Mouse (Mus musculus): ENCODE measurements around the gene Acadm. TPM values are rescaled to one million over a fixed set of nuclear protein-coding genes. Genes with fewer than 3 reads are reported as not detected.
A peak's percentile ranks its signal among the peaks of the same experiment; 100 is the strongest.

Gene Acadm
- polyA plus RNA-seq, 1 experiment: 404 TPM

DNA sequence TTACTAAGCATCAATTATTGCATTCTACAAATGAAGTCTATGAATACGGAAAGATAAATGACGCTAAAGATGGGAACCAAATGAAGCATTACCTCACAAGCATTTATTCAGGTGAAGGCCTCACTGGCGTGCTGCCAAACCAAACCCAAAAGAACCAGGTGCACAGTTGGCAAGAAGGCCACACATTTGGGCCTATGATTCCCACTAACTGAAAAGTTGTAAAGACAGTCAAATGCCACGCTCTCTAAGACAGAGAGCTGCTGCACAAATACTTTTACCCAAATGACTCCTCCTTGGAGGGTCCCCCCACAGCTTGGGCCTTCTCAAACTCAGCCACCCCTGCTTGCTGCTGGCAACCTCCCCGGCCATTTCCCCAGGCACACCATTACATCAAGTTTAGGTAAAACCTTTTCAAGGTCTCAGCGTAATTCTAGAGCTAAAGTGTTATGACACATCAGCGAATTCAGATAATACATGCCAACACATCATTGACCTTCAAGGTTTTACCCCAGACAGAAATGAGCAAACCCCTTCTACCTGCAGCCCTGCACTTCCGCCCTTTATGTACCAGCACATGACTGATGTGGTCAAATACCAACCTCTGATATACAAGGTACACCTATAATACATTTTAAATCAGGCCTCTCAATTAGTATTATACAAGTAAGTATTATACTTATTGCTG is 33.1 kb downstream of the Acadm start:
- TF ChIP-seq POLR2A (IDR thresholded peaks at IDR 0.05; ENCODE audit: low read depth, low read length) (no peak), CTCF (conservative IDR thresholded peaks at IDR 0.05; ENCODE audit: insufficient read depth, insufficient read length, low read depth, low read length) (no peak)
- DNase-seq: peak; percentile 55
- 24% methylated on average over 8 of the region's 8 CpGs for WGBS
- Histone ChIP-seq H3K4me1 (ENCODE audit: control insufficient read depth, insufficient read depth, low read length) (peaks cover 26% of the 10 kb centered on the region), H3K27me3 (replicated peaks; ENCODE audit: control insufficient read depth, insufficient read depth, low read length) (no peaks in the 10 kb centered on the region), H3K4me3 (ENCODE audit: insufficient read depth, low read depth, low read length) (peak overlapping the region; percentile 70), H3K36me3 (ENCODE audit: control insufficient read depth, insufficient read depth, low read length) (peaks cover 20% of the 10 kb centered on the region), H3K27ac (ENCODE audit: insufficient read depth, low read depth, low read length) (peak overlapping the region; percentile 39; the same call in 1 of the 2 replicates)

- DNase-seq: no peak
- no peak overlapping the region for H3K27ac ChIP-seq (ENCODE audit: insufficient read depth, low read depth, low read length)
- no peak for TF ChIP-seq CTCF (conservative IDR thresholded peaks at IDR 0.05; ENCODE audit: insufficient read depth, insufficient read length, low read depth, low read length)
- no peak for TF ChIP-seq POLR2A (IDR thresholded peaks at IDR 0.05; ENCODE audit: low read depth, low read length)
- peaks cover 22% of the 10 kb centered on the region for H3K36me3 ChIP-seq (ENCODE audit: control insufficient read depth, insufficient read depth, low read length)
- 45% methylated on average over 7 of the region's 7 CpGs for WGBS
- peaks cover 26% of the 10 kb centered on the region for H3K4me1 ChIP-seq (ENCODE audit: control insufficient read depth, insufficient read depth, low read length)
- H3K4me3 ChIP-seq (ENCODE audit: insufficient read depth, low read depth, low read length): no peak overlapping the region
- no peaks in the 10 kb centered on the region for H3K27me3 ChIP-seq (replicated peaks; ENCODE audit: control insufficient read depth, insufficient read depth, low read length)
Observed at GRCm38 (mm10) chr3:153910489-153910888, 33.9 kb downstream of the Acadm start.

GRCm38 (mm10) chr3:153908919-153909318 is 35.5 kb downstream of the Acadm start:
- Histone ChIP-seq H3K4me3 (ENCODE audit: insufficient read depth, low read depth, low read length) (no peak overlapping the region), H3K4me1 (ENCODE audit: control insufficient read depth, insufficient read depth, low read length) (peaks cover 26% of the 10 kb centered on the region), H3K36me3 (ENCODE audit: control insufficient read depth, insufficient read depth, low read length) (peaks cover 22% of the 10 kb centered on the region), H3K27me3 (replicated peaks; ENCODE audit: control insufficient read depth, insufficient read depth, low read length) (no peaks in the 10 kb centered on the region), H3K27ac (ENCODE audit: insufficient read depth, low read depth, low read length) (no peak overlapping the region)
- 47% methylated on average over 5 of the region's 5 CpGs for WGBS
- no peak for DNase-seq
- no peak for TF ChIP-seq POLR2A (IDR thresholded peaks at IDR 0.05; ENCODE audit: low read depth, low read length)
- TF ChIP-seq CTCF (conservative IDR thresholded peaks at IDR 0.05; ENCODE audit: insufficient read depth, insufficient read length, low read depth, low read length): no peak

DNA sequence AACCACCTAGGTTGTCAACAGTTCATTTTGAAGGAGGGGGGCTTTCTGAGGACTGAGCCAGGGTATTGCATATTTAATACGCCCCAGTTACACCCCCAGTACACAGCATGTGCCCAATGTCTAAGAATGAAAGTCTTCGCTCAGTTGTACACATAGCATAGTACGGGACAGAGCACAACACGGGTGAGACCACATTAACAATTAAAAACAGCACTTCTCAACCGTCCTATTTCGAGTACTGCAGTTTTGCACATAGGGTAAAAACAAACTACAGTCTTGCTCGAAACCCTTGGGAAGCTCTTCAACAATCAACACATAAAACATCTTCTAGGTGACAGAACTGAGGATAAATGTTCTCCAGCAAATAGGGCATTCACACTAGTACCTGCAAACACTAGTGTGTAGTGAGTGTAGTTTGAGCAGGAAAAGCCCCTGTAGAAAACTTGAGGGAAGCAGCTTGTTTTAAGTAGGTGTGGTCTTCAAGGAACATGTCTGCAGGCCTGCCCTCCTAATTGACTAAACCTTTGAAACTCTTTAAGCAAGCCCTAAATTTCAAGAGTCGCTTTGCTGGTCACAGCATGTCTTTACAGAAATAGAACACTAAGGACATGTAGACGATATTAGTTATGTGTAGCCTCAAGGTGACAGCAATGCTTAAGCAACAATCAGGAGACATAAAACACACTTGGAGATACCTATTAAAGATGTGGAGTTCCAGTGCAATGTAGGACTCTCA is 38.1 kb downstream of the Acadm start, which contains the start of gene Msh4:
Gene Msh4, minus strand, starts transcription at position 3 of the 736 bp plus-strand sequence.
- H3K27me3 ChIP-seq (replicated peaks; ENCODE audit: control insufficient read depth, insufficient read depth, low read length): no peaks in the 10 kb centered on the region
- H3K4me3 ChIP-seq (ENCODE audit: insufficient read depth, low read depth, low read length): no peak within 1 kb of the TSS
- DNase-seq: no peak
- no peak within 1 kb of the TSS for H3K27ac ChIP-seq (ENCODE audit: insufficient read depth, low read depth, low read length)
- WGBS: 72% methylated on average over 9 of the region's 9 CpGs
- TF ChIP-seq POLR2A (IDR thresholded peaks at IDR 0.05; ENCODE audit: low read depth, low read length) (no peak), CTCF (conservative IDR thresholded peaks at IDR 0.05; ENCODE audit: insufficient read depth, insufficient read length, low read depth, low read length) (no peak)
- H3K4me1 ChIP-seq (ENCODE audit: control insufficient read depth, insufficient read depth, low read length): peaks cover 19% of the 10 kb centered on the region
- H3K36me3 ChIP-seq (ENCODE audit: control insufficient read depth, insufficient read depth, low read length): peaks cover 22% of the 10 kb centered on the region

- WGBS: 85% methylated on average over 49 of the region's 49 CpGs
- no peaks in the 10 kb centered on the region for H3K27me3 ChIP-seq (replicated peaks; ENCODE audit: control insufficient read depth, insufficient read depth, low read length)
- DNase-seq: no peak
- peaks cover 21% of the 10 kb centered on the region for H3K36me3 ChIP-seq (ENCODE audit: control insufficient read depth, insufficient read depth, low read length)
- H3K4me3 ChIP-seq (ENCODE audit: insufficient read depth, low read depth, low read length): no peak overlapping the region
- peaks cover 12% of the 10 kb centered on the region for H3K4me1 ChIP-seq (ENCODE audit: control insufficient read depth, insufficient read depth, low read length)
- TF ChIP-seq POLR2A (IDR thresholded peaks at IDR 0.05; ENCODE audit: low read depth, low read length) (no peak), CTCF (conservative IDR thresholded peaks at IDR 0.05; ENCODE audit: insufficient read depth, insufficient read length, low read depth, low read length) (no peak)
- H3K27ac ChIP-seq (ENCODE audit: insufficient read depth, low read depth, low read length): no peak overlapping the region
Observed at GRCm38 (mm10) chr3:153905251-153906135, 38.9 kb downstream of the Acadm start.

DNA sequence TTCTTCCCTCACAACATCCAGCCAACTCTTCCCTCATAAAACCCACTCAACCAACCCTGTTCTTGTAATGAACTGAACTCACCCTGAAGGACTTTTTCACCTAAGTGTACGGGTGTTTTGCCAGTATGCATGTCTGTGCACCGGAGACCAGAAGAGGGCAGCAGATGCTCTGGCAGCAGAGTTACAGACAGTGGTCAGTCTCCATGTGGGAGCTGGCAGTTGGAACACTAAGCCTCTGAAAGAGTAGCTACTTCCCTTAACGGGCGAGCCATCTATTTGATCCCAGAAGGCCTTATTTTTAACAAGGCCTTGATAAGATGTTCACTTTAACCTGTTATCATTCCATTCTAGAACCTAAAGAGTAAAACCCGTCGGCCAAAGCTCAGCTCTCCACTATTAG is 39.8 kb downstream of the Acadm start:
- H3K27me3 ChIP-seq (replicated peaks; ENCODE audit: control insufficient read depth, insufficient read depth, low read length): no peaks in the 10 kb centered on the region
- H3K27ac ChIP-seq (ENCODE audit: insufficient read depth, low read depth, low read length): no peak overlapping the region
- peaks cover 6% of the 10 kb centered on the region; the same call in 1 of the 2 replicates for H3K4me1 ChIP-seq (ENCODE audit: control insufficient read depth, insufficient read depth, low read length)
- no peak overlapping the region for H3K4me3 ChIP-seq (ENCODE audit: insufficient read depth, low read depth, low read length)
- H3K36me3 ChIP-seq (ENCODE audit: control insufficient read depth, insufficient read depth, low read length): peaks cover 17% of the 10 kb centered on the region
- WGBS: 47% methylated on average over 6 of the region's 6 CpGs
- TF ChIP-seq POLR2A (IDR thresholded peaks at IDR 0.05; ENCODE audit: low read depth, low read length) (no peak), CTCF (conservative IDR thresholded peaks at IDR 0.05; ENCODE audit: insufficient read depth, insufficient read length, low read depth, low read length) (peak; percentile 89)
- DNase-seq: peak; percentile 75

All from kidney, adult 2 months (tissue).